Mouse (Mus musculus): ENCODE results near the gene Strbp. TPM values are rescaled to one million over a fixed set of nuclear protein-coding genes. Genes with fewer than 3 reads are reported as not detected.
A peak's percentile ranks its signal among the peaks of the same experiment; 100 is the strongest.
"Not testable (repeated sequence)": the region's sequence is repeated elsewhere in the genome, so short reads cannot be mapped to it uniquely, and the experiment has no call there.

Strbp gene
- total and polyA plus RNA-seq, 3 experiments, result 1.5 to 61.7 (median 57.0) TPM

GRCm38 (mm10) chr2:37519286-37519640, 184.4 kb downstream of the Strbp start:
- no peak for DNase-seq

GRCm38 (mm10) chr2:37518561-37519285, 184.9 kb downstream of the Strbp start:
- DNase-seq, result no peak

GRCm38 (mm10) chr2:37516922-37517462, 186.7 kb downstream of the Strbp start:
- DNase-seq, result no peak

GRCm38 (mm10) chr2:37516030-37516710, 187.5 kb downstream of the Strbp start, which contains the start of gene Gpr21:
Gene Gpr21, plus strand, starts transcription at chr2:37516332.
- DNase-seq, result no peak

- DNase-seq, result no peak
Observed at GRCm38 (mm10) chr2:37511134-37511901, 192.3 kb downstream of the Strbp start.

GRCm38 (mm10) chr2:37505856-37506255, 197.8 kb downstream of the Strbp start:
- DNase-seq, result not testable (repeated sequence)

GRCm38 (mm10) chr2:37497321-37497720, 206.3 kb downstream of the Strbp start:
- no peak for DNase-seq

GRCm38 (mm10) chr2:37488956-37489355, 214.7 kb downstream of the Strbp start:
- DNase-seq, result no peak

- no peak for DNase-seq
Observed at GRCm38 (mm10) chr2:37486408-37486807, 217.3 kb downstream of the Strbp start.

GRCm38 (mm10) chr2:37485370-37485769, 218.3 kb downstream of the Strbp start:
- peak; percentile 11 for DNase-seq

GRCm38 (mm10) chr2:37484165-37484564, 219.5 kb downstream of the Strbp start:
- no peak for DNase-seq

GRCm38 (mm10) chr2:37480039-37480438, 223.6 kb downstream of the Strbp start:
- no peak for DNase-seq

- no peak for DNase-seq
Observed at GRCm38 (mm10) chr2:37479559-37479958, 224.1 kb downstream of the Strbp start.

- DNase-seq, result no peak
Observed at GRCm38 (mm10) chr2:37466266-37466665, 237.4 kb downstream of the Strbp start.

GRCm38 (mm10) chr2:37460707-37461106, 243.0 kb downstream of the Strbp start:
- no peak for DNase-seq

GRCm38 (mm10) chr2:37452376-37452760, 251.3 kb downstream of the Strbp start:
- DNase-seq, result no peak

GRCm38 (mm10) chr2:37451667-37452375, 251.8 kb downstream of the Strbp start:
- peak; percentile 97 for DNase-seq

- peak; percentile 98 for DNase-seq
Observed at GRCm38 (mm10) chr2:37442611-37443591, 260.8 kb downstream of the Strbp start, which contains the start of the genes Zbtb26, Zbtb6 and Rabgap1. Gene Zbtb26, minus strand, starts transcription at chr2:37443135. Gene Zbtb6, minus strand, starts transcription at chr2:37443171. Gene Rabgap1, plus strand, starts transcription at chr2:37443279.
